Mouse (Mus musculus) urinary bladder, postnatal 14 days (tissue): Measurements from ENCODE around the gene Lmx1b.

Source experiments
- DNase-seq: peaks from one replicate; pipeline ENCODE4 v3.0.0; 2021; ENCODE audit warnings: low spot score

Lmx1b gene

DNA sequence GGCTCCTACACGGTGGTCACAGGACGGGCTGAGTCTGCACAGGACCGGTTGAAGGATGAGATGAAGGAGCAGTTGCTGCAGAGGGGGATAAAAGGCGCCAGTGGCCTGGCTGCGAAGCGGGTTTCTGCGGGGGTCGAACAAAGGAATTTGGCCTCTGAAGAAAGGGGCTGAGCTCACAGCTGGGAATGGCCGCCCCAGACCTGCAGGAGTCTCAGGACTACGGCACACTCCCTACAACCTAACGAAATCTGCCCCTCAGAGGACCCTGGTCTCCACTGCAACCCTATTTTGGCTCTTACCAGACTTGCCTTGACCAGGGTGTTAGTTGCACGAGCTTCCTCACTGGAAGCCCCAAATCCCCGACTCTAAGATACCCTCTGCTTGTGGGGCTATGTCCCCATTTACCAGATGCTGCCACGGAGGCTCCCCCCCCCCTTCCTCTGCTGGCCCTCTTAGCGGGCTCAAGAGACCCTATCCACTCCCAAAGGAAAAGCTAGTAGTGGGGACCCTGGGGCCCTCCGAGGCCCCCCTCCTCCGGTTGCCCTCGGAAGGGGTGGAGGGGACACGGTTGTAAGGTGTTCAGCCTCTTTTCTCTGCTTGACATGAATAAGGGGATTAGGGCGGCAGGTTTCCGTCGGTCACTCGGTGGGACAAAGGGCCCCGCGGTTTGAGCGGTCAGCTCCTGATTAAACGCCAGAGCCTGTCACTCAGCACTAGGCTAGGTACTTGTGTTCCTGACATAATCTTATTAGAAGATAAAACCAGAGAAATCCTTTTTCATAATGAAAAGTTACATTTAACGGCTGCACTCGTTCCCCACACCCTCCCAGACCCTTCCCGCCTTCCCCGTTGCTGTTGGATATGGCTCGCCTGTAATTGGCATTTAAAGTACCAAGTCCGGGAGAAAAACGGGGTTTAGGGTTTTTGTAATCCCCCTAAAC, 10.0 kb downstream of the Lmx1b start:
- DNase-seq: no peak

DNA sequence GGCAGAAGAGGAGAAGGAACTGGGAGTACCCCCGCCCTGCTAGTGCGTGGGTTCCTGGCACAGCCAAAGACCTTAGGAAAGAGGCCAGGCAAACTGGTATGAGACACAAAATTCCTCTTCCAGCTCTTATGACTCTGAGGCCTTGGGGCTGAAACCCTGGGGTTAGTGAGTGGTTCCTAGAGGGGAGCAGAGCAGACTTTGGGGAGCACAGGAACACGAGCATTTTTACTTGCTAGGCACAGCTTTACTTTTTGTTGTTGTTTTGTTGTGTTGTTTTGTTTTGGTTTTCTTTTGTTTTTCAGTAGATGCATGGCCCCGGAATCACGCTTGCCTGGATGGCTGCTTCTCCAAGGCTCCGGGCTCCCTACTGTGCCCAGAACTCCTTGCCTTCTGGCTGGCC, 10.7 kb downstream of the Lmx1b start:
- no peak for DNase-seq

DNA sequence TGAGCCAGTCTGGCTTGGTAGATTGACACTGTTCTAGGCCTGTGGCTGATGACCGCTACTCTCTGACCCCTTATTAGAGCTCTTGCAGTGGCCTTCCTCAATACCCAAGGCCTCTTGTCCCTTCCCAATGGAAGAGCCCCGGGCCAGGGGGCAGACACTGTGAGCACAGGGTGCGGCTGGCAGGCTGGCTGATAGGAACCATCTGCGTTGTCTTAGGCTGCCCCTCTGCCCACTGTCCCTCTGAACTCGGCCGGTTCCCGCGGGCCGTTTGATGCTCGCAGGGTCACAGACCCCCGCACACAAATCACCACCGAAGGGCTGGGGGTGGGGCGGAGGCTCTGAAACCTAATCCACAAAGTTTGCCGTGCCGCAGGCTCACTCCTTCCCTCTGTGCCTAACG, 11.5 kb downstream of the Lmx1b start:
- DNase-seq: no peak

DNA sequence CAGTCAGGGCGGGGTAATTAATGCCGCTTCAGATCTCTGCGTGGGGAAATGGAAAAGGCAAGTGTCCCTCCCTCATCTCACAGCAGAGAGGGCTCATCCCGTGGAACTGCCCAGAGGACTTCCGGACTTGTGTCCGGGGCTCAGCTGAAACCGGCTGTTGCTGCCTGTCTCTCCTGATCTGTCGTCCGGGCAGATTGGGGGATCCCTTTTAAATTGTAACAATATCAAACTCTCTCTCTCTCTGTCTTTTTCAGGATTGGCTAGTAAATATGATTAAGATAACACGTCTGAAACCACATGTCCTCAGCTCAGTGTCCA, 13.3 kb downstream of the Lmx1b start:
- no peak for DNase-seq

DNA sequence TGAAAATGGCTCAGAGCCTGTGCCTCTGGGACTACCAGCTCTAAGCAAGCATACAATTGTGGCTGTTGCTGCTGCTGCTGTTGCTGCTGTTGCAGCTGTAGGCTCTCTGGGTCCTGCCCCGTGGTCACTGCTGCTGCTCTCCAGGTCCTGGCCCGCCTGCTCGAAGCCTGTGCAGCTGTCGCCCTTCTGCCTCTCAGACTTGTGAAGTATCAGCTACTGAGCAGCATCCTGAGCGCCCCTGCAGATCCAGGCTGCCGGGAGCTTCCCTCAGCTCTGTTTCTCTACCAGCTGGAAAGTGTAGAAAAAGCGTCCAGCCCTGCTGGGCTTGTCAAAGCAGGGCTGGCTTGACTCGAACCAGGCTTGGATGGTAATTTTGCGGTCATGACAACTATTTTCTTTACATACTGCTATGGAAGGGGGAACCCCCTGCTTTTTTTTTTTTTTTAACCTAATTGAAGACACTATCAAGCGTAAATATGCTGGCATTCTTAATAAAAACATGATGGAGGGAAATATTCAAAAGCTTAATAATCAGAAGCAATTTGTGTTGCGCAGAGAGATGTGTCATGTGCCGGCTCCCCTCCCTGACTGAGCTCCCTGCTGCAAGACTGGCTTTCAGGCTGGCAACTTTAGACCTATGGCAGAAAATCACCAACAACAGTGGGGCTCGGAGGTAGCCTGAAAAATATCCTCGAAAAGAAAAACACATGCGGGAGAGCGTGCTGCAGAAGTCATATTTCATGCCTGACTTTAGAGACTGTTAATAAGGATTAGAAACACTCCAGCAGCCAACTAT, 13.9 kb downstream of the Lmx1b start:
- DNase-seq: no peak

DNA sequence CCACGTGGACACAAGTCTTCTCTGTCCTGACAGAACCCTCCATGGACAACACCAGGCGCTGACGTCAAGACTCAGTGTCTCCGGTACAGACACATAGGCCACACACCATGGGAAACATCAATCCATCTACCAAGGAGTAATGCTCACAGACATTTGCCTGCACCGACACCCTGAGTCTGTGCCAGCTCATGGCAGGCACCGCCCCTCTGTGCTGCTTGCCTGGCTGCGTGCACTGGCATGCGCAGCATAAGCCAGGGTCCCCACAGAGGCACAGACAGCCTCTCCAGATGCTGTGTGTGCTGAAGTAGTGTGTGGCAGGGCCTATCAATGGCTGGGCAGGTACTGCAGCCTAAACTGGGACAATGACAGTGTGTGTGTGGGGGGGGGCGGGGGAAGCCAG, 22.6 kb downstream of the Lmx1b start:
- no peak for DNase-seq

DNA sequence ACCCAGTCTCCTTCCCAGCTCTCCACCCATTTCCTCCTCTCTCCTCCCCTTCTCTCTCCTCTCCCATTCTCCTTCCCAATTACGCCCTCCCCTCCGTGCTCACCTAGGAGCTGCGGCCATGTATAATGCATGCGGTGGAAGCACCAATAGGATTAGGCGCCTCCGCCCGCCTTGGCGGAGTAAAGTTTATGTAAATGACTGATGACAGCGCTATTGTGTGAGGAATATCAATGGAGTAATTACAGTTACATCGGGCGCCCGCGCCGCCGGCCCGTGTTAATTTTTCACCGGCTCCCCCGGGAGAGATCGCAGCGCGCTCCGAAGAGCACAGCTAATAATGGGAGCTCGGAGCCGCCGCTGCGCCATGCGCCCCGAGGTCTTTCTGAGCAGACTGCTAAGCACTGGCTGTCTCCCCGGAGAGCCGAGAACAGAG, 23.9 kb downstream of the Lmx1b start:
- no peak for DNase-seq

DNA sequence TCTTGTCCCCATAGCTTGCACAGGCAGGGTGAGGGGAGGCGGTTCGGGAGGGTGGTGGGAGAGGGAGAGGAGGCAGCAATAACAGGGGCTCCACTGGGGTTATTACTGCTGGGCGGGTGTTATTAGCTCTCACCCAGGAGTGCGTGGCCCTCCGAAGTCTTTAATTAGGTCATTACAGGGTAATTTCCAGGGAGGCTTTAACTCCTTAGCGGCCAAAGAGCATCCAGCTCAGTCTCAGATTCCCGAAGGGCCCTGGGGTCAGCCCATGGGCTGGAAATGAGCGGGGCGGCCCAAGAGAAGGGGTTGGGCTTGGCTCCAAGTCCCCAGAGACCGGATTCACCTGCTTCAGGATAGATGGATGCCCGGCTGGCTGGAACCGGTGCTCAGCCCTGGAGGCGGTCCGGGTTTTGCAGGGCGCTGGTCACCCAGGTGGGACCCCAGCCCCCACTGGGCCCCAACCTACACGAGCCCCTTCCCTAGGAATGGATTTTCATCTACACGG, 24.4 kb downstream of the Lmx1b start:
- DNase-seq: no peak

DNA sequence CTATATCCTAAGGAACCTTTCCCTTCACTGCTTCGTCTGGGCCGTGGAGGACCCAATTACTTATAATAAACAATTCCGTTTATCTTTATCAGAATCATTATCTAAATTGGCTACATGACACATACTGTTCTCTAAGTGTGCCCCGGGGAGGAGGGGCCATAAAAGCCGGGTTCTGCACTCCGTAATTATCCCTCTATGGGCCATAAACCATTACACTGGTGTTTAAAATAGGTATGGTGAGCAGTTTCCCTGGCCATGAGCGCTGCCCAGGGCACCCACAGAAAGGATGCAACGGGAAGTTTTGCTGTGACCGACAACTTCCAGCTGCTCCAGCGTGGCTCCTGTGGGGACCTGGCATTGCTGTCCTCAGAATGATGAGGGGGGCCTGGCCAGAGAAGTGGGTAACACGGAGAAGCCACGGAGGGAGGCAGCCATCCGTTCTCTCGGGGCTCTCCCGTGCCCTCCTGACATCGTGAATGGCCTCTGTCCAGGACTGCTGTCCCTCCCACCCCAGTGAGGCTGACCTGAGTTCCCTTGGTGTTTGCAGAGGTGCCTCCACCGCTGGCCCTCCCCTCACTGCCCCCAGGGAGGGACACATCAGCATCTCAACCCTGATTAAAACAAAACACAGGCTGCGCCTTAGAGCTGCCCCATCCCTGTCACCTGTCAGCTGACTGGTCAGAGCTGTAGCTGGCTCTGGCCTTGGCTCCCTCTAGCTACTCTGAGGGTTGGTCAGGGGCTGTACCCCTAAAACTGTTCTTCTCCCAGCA, 34.6 kb downstream of the Lmx1b start:
- no peak for DNase-seq

DNA sequence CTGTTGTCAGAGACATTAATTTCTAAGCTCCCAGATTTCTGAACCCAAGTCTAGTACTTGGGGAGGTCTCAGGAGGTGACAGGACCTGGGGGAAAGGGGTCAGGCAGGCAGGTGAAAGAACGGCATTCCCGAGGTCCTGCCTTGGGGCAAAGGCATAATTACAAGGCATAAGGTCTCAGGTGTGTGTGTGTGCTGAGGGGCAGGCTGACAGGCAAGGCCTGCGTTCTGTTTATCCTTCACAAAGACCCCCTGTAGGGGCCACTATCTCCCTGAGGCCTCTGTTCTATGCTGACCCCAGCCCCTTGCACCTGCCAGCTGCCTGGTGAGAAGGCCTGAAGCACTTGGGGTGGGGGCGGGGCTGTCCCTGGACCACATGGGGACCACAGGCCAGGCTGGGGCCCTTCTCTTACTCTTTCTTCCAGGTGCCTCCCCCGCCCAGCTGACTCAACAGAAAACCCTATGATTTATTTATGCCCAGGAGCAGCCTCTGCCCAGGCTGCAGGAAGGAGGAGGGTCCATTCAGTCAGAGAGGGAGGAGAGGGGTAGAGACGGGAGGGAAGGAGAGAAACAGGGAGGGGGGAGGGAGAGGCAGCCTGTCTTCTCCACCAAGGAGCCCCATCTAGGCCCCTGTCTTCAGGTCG, 35.3 kb downstream of the Lmx1b start:
- no peak for DNase-seq

DNA sequence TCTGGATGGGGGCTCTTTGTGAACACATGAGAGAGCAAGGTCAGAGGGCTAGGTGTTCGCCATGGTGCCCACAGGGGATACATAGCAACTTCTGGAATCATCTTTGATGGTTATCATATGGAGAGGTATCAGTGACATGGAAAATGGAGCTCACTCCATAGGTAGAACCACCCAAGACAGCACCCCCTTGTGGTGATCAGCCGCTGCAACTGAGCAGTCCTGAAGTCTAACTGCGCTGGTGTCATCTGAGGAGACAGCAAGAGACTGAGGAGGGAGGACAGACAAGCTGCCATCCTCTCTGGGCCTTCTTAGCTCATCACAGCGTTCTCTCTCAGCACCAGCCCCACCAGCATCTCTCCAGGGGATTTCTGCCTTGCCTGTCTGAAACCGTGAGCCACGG, 39.8 kb downstream of the Lmx1b start:
- DNase-seq: no peak

DNA sequence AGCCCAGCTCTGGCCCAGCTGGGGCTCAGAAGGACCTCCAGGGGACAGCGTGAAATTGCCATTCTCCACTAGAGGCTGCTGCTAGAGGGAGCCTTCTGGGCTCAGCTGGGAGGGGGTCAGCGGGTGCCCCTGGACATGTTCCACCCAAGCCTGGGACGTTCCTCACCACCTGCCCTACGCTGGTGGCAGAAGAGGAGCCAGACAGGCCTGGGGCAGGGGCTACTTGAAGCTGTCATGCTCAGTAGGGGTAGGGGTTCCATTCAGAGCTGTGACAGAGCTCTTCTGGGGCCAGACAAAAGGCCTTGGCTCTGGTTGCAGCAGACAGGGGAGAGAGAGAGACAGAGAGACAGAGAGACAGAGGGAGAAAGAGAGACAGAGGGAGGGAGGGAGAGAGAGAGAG, 42.9 kb downstream of the Lmx1b start:
- no peak for DNase-seq

DNA sequence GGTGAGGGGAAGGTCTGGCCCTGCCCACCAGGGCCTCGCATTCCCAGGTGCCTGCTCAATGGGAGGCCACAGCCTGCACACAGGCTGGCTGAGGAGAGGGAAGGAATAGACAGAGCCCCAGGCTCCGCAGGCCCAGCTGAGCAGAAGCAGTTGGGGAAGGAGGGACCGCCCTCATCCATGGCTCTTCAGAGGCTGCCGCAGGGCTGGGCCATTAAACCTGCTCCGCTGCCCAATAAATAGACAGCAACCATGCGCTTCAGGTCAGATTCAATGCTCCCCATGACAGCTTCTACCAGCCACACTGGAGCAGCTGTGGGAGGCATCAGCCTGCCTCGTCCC, 45.3 kb downstream of the Lmx1b start:
- no peak for DNase-seq

DNA sequence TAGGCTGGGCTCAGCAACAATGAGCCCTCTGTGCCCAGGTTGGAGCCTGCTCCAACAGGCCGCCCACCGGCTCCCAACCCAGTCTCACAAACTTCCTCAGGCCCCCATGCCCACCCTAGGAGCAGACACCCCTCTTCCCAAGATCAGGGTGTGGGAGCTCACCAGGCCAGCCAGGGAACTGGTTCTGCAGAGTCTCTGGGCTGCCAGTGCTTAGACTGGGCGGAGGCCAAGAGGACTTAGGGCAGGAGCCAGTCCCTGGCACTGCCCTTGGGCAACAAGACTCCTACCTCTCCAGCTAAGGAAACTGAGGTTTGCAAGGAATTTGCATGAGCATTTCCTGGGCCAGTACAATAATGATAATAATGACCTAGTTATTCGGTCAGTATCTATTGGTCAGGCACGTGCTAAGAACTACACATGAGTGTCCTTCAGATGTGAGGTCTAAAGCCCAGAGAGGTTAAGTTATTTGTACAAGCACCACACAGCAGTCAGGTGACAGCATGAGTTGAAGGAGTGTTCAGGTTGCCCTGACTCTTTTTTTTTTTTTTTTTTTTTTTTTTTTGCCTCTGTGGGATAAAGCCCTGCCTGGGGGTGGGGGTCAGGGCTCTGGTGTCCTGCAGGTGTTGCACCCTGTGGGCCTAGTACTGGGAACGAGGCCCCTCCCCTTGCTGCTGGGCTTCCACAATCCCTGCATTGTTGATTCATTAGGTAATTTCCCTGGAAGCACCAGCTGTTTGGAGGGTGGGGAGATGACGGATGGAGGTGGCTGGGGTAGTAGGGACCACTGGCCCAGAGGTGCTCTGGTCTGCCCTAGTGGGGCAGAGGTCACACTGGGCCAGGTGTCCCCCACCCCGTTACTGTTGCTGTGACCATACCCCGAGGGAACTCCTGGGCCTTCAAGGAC, 45.9 kb downstream of the Lmx1b start:
- DNase-seq: peak; percentile 48

DNA sequence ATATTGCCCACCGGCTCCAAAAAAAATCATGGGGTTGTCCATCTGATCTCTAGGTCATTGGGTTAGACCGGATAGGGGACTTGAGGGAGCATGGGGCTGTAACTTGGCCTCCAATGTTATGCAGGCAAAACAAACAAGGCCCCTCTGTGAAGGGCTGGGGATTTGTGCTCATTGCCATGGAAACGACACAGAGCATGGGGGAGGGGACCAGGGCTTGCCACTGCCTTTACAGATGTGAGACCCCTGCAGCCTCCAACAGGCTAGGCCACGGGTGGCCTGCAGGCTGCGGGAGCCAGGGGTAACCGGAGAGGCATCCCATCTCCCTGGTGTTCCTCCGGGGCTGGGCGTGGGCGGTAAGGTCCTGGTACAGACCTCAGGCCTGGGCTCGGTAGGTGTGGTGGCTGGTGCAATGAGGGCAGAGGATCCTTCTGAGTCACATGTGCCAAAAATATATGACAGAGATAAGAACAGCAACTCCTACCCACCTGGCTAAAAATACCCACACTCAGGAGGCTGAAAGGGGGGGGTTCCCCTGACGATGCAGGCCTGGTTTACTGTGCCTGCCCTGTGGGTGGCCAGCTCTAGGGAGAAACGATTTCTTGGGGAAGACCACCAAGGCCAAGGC, 47.3 kb downstream of the Lmx1b start:
- DNase-seq: no peak

DNA sequence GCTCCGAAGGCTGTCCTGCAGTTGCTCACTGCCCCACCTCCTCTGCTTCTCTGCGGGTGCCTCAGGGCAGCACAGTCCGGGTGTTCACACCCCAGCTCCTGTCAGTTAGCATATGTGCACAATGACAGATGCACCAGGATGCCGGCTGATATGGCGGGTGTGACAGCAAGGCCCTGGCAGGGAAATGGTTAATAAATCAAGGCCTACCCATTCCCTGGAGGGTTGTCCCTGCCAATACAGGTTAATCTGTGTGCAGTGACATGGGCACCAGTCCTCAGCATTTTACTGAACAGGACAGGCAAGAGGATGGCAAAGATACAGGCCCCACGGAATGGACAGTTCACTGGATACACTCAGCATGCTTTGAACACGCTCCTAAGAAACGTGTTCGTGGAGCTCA, 51.0 kb downstream of the Lmx1b start:
- DNase-seq: no peak

DNA sequence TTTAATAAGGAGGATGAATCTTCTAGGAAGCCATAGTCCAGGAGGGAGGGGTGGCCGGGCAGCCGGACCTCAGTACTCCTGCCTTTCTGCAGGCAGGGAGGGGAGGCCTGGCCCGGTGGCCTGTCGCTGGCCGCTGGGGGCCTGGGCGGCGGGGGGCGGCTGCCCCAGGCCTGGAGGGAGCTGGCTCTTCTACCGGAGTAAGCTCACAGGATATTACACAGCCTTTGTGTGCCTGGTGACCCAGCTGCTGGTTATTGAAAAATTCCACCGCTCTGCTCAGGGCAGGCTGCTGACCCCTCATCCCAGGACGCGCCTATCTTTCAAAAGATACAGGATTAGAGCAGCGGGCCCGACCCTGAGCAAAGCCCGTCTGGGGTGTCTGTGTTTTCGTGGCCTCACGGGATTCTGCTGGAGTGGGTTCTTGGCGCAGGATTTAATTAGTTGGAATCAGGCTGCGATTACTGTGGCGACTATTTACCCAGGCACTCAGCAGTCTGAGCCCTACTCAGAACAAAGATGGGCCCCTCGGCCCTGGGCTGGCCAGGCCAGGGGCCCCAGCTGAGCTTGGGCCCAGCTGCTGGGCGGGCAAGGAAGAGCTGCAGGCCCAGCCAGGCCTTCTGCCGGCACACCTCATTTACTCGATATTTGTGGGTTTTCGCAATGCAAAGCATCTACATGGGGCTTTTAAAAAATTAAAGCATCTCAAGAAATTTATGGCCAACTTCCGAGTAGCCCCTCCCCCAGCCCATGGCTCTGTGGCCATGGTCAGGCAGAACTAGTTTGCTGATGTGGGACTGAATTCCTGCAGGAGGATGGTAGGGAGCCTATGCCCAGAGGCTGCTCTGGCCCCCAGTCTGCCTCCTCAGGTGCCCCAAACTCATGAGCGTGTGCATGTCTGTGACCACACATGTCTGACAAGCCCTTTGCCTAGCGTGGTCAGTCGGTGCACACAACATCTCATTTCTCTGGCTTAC, 55.1 kb downstream of the Lmx1b start:
- peak; percentile 35 for DNase-seq

DNA sequence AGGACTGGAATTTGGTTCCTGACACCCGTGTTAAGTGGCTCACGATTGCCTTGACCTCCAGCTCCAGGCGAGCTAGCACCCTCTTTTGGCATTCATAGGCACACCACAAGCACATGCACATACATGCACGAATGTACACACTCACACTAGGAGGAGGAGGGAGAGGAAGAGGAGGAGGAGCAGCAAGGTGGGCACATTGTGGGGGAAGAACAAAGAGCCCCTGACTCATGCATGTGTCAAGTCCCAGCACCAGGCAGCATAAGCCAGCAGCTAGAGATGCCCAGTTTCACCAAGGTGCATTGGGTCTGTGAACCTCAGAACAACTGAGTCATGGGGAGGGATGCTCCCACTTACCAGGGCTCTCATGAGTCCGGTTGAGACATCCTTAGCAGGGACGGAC, 56.5 kb downstream of the Lmx1b start:
- no peak for DNase-seq

DNA sequence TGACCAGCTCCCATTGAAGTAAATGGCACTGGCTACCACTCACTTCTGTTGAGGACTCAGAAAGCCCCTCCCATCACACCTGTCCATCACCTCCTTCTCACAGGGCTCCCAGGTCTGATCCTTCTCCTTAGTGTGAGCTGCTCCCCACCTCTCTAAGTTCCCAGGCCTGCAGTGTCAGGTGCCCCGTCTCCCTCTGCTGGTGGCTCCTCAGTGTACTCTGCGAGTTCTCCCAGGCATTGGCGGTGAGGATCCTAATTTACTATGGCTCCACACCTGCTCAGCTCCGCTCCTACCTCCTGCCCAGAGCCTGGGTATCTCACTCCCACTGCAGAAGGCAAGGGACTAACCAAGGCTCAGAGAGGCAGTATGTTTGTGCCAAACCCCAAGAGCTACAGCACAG, 57.0 kb downstream of the Lmx1b start:
- DNase-seq: peak; percentile 56
